Mouse (Mus musculus) left cerebral cortex, adult 9 months (tissue): Measurements from ENCODE around the gene Dync1li2.
A peak's percentile ranks its signal among the peaks of the same experiment; 100 is the strongest.

Source experiments
- DNase-seq, 2 experiments: peaks; one replicate each; pipeline ENCODE4 v3.0.0; 2022; ENCODE audit warnings: low spot score in 2 of 2

The Dync1li2 gene

GRCm38 (mm10) chr8:104383296-104383695 lies 59.6 kb downstream of the Dync1li2 start:
- no peak for DNase-seq

GRCm38 (mm10) chr8:104380961-104381411 lies 61.9 kb downstream of the Dync1li2 start:
- no peak for DNase-seq

DNA sequence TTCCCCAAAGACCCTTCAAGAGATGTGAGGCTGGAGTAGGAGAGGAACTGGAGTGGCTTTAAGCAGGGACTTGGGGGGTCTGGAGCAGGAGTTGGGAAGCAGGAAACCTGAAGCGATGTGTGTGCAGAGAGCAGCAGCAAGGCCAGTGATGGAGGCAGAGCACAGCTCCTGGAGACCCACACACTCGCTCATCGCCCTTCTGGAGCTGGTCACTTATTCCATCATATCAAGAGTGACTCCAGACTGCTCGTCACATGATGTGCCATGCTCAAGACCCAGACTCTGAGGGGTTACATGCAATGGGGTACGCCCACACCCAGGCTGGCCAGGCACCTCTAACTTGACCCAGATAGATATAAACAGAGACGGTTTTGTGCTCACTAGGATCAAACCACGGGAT lies 62.6 kb downstream of the Dync1li2 start:
- no peak for DNase-seq

- DNase-seq = no peak
Measured at GRCm38 (mm10) chr8:104379301-104379836, 63.5 kb downstream of the Dync1li2 start.

GRCm38 (mm10) chr8:104376669-104377068 lies 66.2 kb downstream of the Dync1li2 start:
- no peak for DNase-seq

DNA sequence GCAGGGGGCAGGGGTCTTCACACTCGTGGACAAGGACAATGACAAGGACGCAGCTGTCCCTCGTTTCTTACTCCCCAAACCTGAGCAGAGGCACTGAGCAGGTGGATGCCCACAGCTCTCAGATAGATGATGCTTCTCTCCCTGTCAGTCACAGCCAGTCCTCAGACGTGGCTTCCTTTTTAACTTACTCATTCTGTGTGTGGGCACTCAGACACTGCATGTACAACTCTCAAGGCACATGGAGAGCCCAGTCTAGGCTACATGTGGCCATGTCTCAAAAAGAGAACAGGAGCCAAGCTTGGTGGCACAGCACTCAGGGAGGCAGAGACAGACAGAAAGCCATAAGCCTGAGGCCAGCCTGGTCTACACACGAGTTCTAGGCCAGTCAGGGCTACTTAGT lies 66.9 kb downstream of the Dync1li2 start:
- no peak for DNase-seq

DNA sequence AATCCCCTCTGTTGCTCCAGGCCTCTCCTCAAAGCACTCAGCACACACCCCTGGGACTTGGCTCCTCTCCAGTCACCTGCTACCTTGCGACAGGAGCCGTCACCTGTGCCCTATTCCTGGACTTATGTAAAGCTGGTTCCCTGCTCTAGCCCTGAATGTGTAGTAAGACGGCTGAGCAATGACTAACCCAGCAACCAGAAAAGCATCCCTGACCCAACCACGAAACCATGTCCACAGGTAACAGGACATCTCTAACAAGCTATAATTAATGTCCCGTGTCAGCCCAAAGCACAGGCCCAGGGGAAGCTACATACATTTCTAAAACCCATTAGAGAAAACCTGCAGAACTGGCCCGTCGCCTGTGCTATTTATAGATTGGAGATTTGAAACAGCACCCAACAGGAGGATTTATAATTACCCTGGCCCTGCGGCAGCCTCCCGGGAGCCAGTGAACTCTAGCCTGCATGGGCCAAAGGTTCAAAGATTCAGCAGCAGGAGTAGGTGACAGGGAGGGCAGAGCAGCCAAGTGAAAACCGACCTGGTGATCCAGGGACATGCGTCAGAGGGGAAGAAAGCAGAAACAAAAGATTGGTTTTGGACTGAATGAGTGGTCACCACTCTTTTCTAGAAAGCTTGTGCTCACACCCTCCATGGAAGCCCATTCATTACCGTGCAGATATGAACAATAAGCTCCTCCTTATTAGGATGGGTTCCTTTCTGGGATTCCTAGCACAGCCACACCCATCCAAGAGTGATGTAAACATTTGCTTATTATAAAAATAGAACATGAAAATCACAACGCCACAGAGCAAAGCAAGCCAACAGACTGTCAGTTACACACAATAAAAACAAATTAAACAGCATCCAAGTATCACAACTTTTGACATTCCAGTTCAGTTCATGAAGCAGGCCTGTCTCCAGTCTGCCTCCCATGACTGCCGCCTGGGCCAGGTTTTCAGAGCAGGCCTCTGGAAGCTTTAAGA lies 67.7 kb downstream of the Dync1li2 start:
- DNase-seq = no peak

- no peak for DNase-seq
Measured at GRCm38 (mm10) chr8:104374269-104374668, 68.6 kb downstream of the Dync1li2 start.

DNA sequence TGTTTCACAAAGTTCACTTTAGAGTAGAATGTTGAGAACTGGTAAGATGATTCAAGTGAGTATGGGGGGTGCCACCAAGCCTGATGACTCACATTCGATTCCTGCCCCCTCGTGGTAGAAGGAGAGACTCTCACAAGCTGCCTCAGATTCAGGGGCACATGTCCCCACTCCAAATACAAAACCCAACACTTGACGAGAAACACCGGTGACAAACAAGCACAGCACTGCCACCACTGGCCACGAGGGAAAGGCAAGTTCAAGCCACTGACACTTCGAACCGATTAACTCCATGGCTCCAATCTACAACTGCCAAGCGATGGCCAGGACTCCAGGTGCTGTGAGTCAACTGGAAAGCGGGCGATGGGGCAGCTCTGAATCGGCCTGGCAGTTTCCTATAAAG lies 69.1 kb downstream of the Dync1li2 start:
- peak in 1 of 2 experiments; percentile 30 for DNase-seq

GRCm38 (mm10) chr8:104371121-104371520 lies 71.7 kb downstream of the Dync1li2 start:
- DNase-seq = no peak

DNA sequence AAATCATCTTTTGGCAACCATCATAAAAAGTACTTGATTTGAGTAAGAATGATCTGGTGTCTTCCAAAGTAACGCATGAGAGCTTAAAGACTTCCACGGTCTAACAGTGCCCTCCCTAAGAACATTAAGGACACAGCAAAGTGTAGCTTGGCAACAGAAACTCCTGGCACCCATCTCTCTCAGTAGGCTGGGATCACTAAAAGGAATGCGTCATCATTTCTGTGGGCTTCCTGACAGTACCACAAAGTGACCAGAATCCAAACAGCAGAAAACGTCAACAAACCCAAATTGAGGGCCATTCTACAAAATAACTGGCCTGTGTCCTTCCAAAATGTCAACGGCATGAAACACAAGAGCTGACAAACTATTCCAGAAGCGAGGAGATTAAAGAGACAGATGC lies 72.8 kb downstream of the Dync1li2 start:
- DNase-seq = no peak

DNA sequence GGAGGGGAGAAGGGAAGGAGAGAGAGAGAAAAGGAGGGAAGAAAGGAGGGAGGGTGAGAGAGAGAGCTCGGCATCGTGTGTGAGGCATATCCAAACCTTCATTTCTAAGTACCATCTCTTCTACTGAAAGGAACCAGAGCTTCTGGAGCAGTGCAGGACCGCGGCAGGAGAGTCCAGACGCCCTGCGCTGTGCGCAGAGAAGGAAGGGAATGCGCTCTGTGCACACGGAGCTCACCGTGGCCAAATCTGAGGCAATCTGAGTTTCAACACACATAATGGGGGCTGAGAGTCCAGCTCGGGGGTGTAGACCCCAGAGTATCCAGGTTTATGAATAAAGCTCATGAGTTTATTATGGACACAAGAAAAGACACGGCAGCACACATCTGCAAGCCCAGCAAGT lies 73.3 kb downstream of the Dync1li2 start:
- DNase-seq = no peak
